Mouse (Mus musculus): Measurements from ENCODE around the gene 5330417C22Rik.

Gene 5330417C22Rik

GRCm38 (mm10) chr3:108466425-108466824 is 69.9 kb downstream of the 5330417C22Rik start:
- DNase-seq (ENCODE audit: low read depth, low spot score): no peak

- DNase-seq (ENCODE audit: low read depth, low spot score): no peak
These were observed 77.5 kb downstream of the 5330417C22Rik start for GRCm38 (mm10) chr3:108458866-108459265.

GRCm38 (mm10) chr3:108458380-108458779 is 78.0 kb downstream of the 5330417C22Rik start:
- DNase-seq (ENCODE audit: low read depth, low spot score): no peak

- no peak for DNase-seq (ENCODE audit: low read depth, low spot score)
These were observed 82.2 kb downstream of the 5330417C22Rik start for GRCm38 (mm10) chr3:108454172-108454571.

- DNase-seq (ENCODE audit: low read depth, low spot score): no peak
These were observed 84.4 kb downstream of the 5330417C22Rik start for GRCm38 (mm10) chr3:108451969-108452368.

GRCm38 (mm10) chr3:108445366-108445705 is 91.0 kb downstream of the 5330417C22Rik start:
- no peak for DNase-seq (ENCODE audit: low read depth, low spot score)

- DNase-seq (ENCODE audit: low read depth, low spot score): peak; percentile 90
These were observed 91.5 kb downstream of the 5330417C22Rik start, which contains the start of gene Sars for GRCm38 (mm10) chr3:108444698-108445365. TSS of gene Sars (minus strand) at chr3:108445209.

- no peak for DNase-seq (ENCODE audit: low read depth, low spot score)
These were observed 92.3 kb downstream of the 5330417C22Rik start for GRCm38 (mm10) chr3:108444029-108444428.

- no peak for DNase-seq (ENCODE audit: low read depth, low spot score)
These were observed 100.0 kb downstream of the 5330417C22Rik start for GRCm38 (mm10) chr3:108436380-108436714.

GRCm38 (mm10) chr3:108435701-108436379 is 100.5 kb downstream of the 5330417C22Rik start:
- no peak for DNase-seq (ENCODE audit: low read depth, low spot score)

GRCm38 (mm10) chr3:108433881-108434495 is 102.3 kb downstream of the 5330417C22Rik start:
- no peak for DNase-seq (ENCODE audit: low read depth, low spot score)

GRCm38 (mm10) chr3:108433188-108433880 is 103.0 kb downstream of the 5330417C22Rik start:
- DNase-seq (ENCODE audit: low read depth, low spot score): no peak

- no peak for DNase-seq (ENCODE audit: low read depth, low spot score)
These were observed 103.7 kb downstream of the 5330417C22Rik start for GRCm38 (mm10) chr3:108432542-108433187.

GRCm38 (mm10) chr3:108425624-108426018 is 110.7 kb downstream of the 5330417C22Rik start:
- DNase-seq (ENCODE audit: low read depth, low spot score): no peak

GRCm38 (mm10) chr3:108424944-108425623 is 111.3 kb downstream of the 5330417C22Rik start:
- DNase-seq (ENCODE audit: low read depth, low spot score): no peak

- DNase-seq (ENCODE audit: low read depth, low spot score): peak; percentile 39
These were observed 112.2 kb downstream of the 5330417C22Rik start for GRCm38 (mm10) chr3:108423844-108424801.

GRCm38 (mm10) chr3:108423006-108423405 is 113.3 kb downstream of the 5330417C22Rik start:
- no peak for DNase-seq (ENCODE audit: low read depth, low spot score)

GRCm38 (mm10) chr3:108415831-108416223 is 120.5 kb downstream of the 5330417C22Rik start:
- peak; percentile 87 for DNase-seq (ENCODE audit: low read depth, low spot score)

GRCm38 (mm10) chr3:108414857-108415830 is 121.2 kb downstream of the 5330417C22Rik start, which contains the start of gene Celsr2:
TSS of gene Celsr2 (minus strand) at chr3:108415552.
- DNase-seq (ENCODE audit: low read depth, low spot score): peak; percentile 11
